Mouse (Mus musculus): Measurements from ENCODE around the gene Gm37596. TPM values are rescaled to one million over a fixed set of nuclear protein-coding genes. Genes with fewer than 3 reads are reported as not detected.
"Not testable (repeated sequence)": the region's sequence is repeated elsewhere in the genome, so short reads cannot be mapped to it uniquely, and the experiment has no call there.

The Gm37596 gene
- not detected in 2 replicates for polyA plus RNA-seq (2012; rRNA removed)

GRCm38 (mm10) chr3:93692970-93693369 is at the start of gene Gm37596:
Gene Gm37596 (minus strand): TSS chr3:93693070.
- DNase-seq (ENCODE audit: low read depth), result not testable (repeated sequence)

- DNase-seq (ENCODE audit: low read depth), result not testable (repeated sequence)
These were observed 16.2 kb upstream of the Gm37596 start for GRCm38 (mm10) chr3:93708969-93709637.

GRCm38 (mm10) chr3:93676210-93676609 is 16.7 kb downstream of the Gm37596 start, which contains the start of gene Tdpoz1:
Gene Tdpoz1 (minus strand): TSS chr3:93676310.
- not testable (repeated sequence) for DNase-seq (ENCODE audit: low read depth)

- DNase-seq (ENCODE audit: low read depth), result not testable (repeated sequence)
These were observed 21.9 kb downstream of the Gm37596 start for GRCm38 (mm10) chr3:93670805-93671503.

GRCm38 (mm10) chr3:93654260-93654659 is 38.6 kb downstream of the Gm37596 start:
- DNase-seq (ENCODE audit: low read depth), result no peak
- no peak for TF ChIP-seq POLR2A (IDR thresholded peaks at IDR 0.05; ENCODE audit: borderline replicate concordance, extremely low read depth, insufficient read depth, insufficient read length, poor library complexity, severe bottlenecking)
- no peak for TF ChIP-seq CTCF (IDR thresholded peaks at IDR 0.05; ENCODE audit: borderline replicate concordance, extremely low read depth, insufficient read depth, insufficient read length)

- DNase-seq (ENCODE audit: low read depth), result no peak
- TF ChIP-seq POLR2A (IDR thresholded peaks at IDR 0.05; ENCODE audit: borderline replicate concordance, extremely low read depth, insufficient read depth, insufficient read length, poor library complexity, severe bottlenecking) (no peak), CTCF (IDR thresholded peaks at IDR 0.05; ENCODE audit: borderline replicate concordance, extremely low read depth, insufficient read depth, insufficient read length) (no peak)
These were observed 40.3 kb downstream of the Gm37596 start, which contains the start of gene Tdpoz2 for GRCm38 (mm10) chr3:93652586-93652985. Gene Tdpoz2 (minus strand): TSS chr3:93652686.

Other genes starting within 250 kb of the Gm37596 start
- not detected in 2 replicates for gene Tchhl1, start 224.3 kb downstream of the Gm37596 start, polyA plus RNA-seq (2012; rRNA removed)
- gene S100a11, start 172.6 kb downstream of the Gm37596 start, polyA plus RNA-seq (2012; rRNA removed), result 49.1 and 111 TPM in 2 replicates
- gene S100a10, start 138.0 kb downstream of the Gm37596 start, polyA plus RNA-seq (2012; rRNA removed), result 58.6 and 70.5 TPM in 2 replicates
- not detected in 2 replicates for gene Tdpoz2, start 40.4 kb downstream of the Gm37596 start, polyA plus RNA-seq (2012; rRNA removed)
- not detected in 2 replicates for gene Tdpoz1, start 16.8 kb downstream of the Gm37596 start, polyA plus RNA-seq (2012; rRNA removed)
- gene Gm5773, start 79.9 kb upstream of the Gm37596 start, polyA plus RNA-seq (2012; rRNA removed), result not detected in 2 replicates
- gene Tdpoz4, start 103.3 kb upstream of the Gm37596 start, polyA plus RNA-seq (2012; rRNA removed), result not detected in 2 replicates
- not detected in 2 replicates for gene Tdpoz3, start 132.9 kb upstream of the Gm37596 start, polyA plus RNA-seq (2012; rRNA removed)

All from brain, embryonic 14.5 days (tissue).